Mouse (Mus musculus) midbrain, embryonic 10.5 days (tissue): ENCODE results near the gene Mroh2a. TPM values are rescaled to one million over a fixed set of nuclear protein-coding genes. Genes with fewer than 3 reads are reported as not detected.

Source experiments
- DNase-seq: peaks from one replicate; pipeline ENCODE4 v3.0.0-alpha.2; 2017; ENCODE audit warnings: low spot score
- H3K27ac ChIP-seq: fragments of 300-500 bp; sonication (generic); replicated peaks from 2 replicates; pipeline ENCODE4 v1.5.1; 2016; ENCODE audit warnings: mild to moderate bottlenecking
- H3K27me3 ChIP-seq: fragments of 300-500 bp; sonication (generic); 2 replicates; pipeline ENCODE4 v1.6.1; 2016; ENCODE audit warnings: low read depth, mild to moderate bottlenecking; ENCODE audit not compliant: poor library complexity, severe bottlenecking
- H3K36me3 ChIP-seq: fragments of 300-500 bp; sonication (generic); 2 replicates; pipeline ENCODE4 v1.6.1; 2016; ENCODE audit warnings: mild to moderate bottlenecking, moderate library complexity
- H3K4me1 ChIP-seq: fragments of 300-500 bp; sonication (generic); 2 replicates; pipeline ENCODE4 v1.6.1; 2016
- H3K4me3 ChIP-seq: fragments of 300-500 bp; sonication (generic); 2 replicates; pipeline ENCODE4 v1.5.1; 2016; ENCODE audit warnings: mild to moderate bottlenecking, moderate library complexity
- H3K9me3 ChIP-seq: fragments of 300-500 bp; sonication (generic); replicated peaks from 2 replicates; pipeline ENCODE4 v1.6.1; 2016; ENCODE audit warnings: mild to moderate bottlenecking
- WGBS: fragments of 180-500 bp; shearing (Covaris S2); methylation state at CpG from one replicate; pipeline ENCODE4 v1.1.7; 2016; 5-methylcytosine and 5-hydroxymethylcytosine counted together
- polyA plus RNA-seq: library from polyadenylated mRNA; unstranded; fragments of >200 nt; fragmentation: Nextera tagmentation; extraction: Ambion mirVana; gene quantifications from 2 replicates; pipeline ENCODE4 v1.2.1, GENCODE M21; 2016

Mroh2a gene
- polyA plus RNA-seq, 1 experiment from 2014 or later: 0.91 TPM

DNA sequence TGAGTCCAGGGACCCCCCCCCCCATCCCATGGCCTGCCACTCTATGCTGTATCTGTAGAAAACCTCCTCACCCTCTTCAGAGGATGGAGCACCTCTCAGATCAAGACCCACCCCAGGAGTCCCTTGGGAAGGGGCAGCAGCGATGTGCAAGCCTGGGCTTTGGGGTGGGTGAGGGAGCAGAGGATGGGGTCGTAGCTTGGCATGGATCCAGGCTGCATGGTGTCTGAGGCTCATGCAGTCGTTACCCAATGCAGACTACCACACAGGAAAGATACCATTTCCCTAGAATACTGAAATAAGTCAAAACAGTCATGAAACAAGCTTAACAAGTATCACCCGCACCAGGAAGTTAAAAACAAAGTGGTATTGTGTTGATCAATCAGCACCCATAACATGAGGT, 21.9 kb downstream of the Mroh2a start:
- H3K9me3 ChIP-seq: peaks cover 98% of the 10 kb centered on the region
- no peak for DNase-seq
- H3K4me3 ChIP-seq: no peak overlapping the region
- H3K36me3 ChIP-seq: no peaks in the 10 kb centered on the region
- no peaks in the 10 kb centered on the region for H3K27me3 ChIP-seq
- no peaks in the 10 kb centered on the region for H3K4me1 ChIP-seq
- no peak overlapping the region for H3K27ac ChIP-seq
- WGBS: 78% methylated on average over 4 of the region's 4 CpGs

- H3K36me3 ChIP-seq: no peaks in the 10 kb centered on the region
- 82% methylated on average over 7 of the region's 7 CpGs for WGBS
- H3K4me3 ChIP-seq: no peak overlapping the region
- H3K9me3 ChIP-seq: peaks cover 98% of the 10 kb centered on the region
- DNase-seq: no peak
- no peaks in the 10 kb centered on the region for H3K27me3 ChIP-seq
- no peak overlapping the region for H3K27ac ChIP-seq
- H3K4me1 ChIP-seq: no peaks in the 10 kb centered on the region
These were observed 22.8 kb downstream of the Mroh2a start for GRCm38 (mm10) chr1:88249596-88249995.

DNA sequence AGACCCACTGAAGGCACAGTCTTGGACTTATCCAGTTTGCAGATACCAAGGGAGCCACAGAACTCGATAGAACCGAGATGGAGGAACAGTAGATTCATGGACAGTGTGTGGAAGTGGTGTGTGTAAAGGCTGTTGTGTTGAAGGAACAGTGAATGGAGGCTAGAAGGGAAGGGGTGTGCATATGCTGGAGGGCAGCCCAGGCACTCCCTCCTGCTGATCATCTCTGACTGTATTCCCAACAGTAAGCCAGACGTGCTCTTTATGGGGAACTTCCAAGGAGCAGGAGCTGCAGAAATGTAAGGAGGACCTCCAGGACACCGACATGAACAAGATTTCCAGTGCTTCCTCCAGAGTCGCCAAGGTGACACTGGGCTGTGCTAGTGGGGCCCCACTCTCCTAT, 23.2 kb downstream of the Mroh2a start:
- no peak overlapping the region for H3K4me3 ChIP-seq
- no peaks in the 10 kb centered on the region for H3K27me3 ChIP-seq
- H3K27ac ChIP-seq: no peak overlapping the region
- WGBS: 82% methylated on average over 5 of the region's 5 CpGs
- no peak for DNase-seq
- no peaks in the 10 kb centered on the region for H3K4me1 ChIP-seq
- H3K9me3 ChIP-seq: peaks cover 98% of the 10 kb centered on the region
- no peaks in the 10 kb centered on the region for H3K36me3 ChIP-seq

GRCm38 (mm10) chr1:88253106-88253505, 26.3 kb downstream of the Mroh2a start:
- peaks cover 98% of the 10 kb centered on the region for H3K9me3 ChIP-seq
- no peaks in the 10 kb centered on the region for H3K36me3 ChIP-seq
- no peak for DNase-seq
- H3K4me1 ChIP-seq: no peaks in the 10 kb centered on the region
- H3K4me3 ChIP-seq: no peak overlapping the region
- no peak overlapping the region for H3K27ac ChIP-seq
- 75% methylated on average over 8 of the region's 8 CpGs for WGBS
- H3K27me3 ChIP-seq: no peaks in the 10 kb centered on the region

DNA sequence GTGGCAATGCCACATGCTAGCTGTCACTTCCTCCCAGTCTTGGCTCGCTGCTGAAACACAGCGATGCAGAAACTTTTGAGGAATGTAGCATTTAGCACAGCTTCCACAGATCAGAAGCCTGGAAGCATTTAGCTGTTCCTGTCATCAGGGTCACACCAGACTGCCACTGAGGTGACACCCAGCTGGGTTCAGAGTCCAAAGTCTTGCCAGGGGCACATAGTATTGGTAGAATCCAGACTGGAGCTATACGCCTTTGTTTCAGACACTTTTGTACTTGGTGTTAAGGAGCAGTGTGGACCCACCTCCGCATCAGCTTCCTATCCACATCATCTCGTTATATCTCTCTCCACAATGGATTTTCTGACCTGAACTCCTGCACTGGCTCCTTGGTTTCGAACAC, 26.8 kb downstream of the Mroh2a start:
- Histone ChIP-seq H3K27me3 (no peaks in the 10 kb centered on the region), H3K9me3 (peaks cover 98% of the 10 kb centered on the region), H3K27ac (no peak overlapping the region), H3K4me1 (no peaks in the 10 kb centered on the region), H3K36me3 (no peaks in the 10 kb centered on the region), H3K4me3 (no peak overlapping the region)
- DNase-seq: no peak
- 76% methylated on average over 6 of the region's 6 CpGs for WGBS

DNA sequence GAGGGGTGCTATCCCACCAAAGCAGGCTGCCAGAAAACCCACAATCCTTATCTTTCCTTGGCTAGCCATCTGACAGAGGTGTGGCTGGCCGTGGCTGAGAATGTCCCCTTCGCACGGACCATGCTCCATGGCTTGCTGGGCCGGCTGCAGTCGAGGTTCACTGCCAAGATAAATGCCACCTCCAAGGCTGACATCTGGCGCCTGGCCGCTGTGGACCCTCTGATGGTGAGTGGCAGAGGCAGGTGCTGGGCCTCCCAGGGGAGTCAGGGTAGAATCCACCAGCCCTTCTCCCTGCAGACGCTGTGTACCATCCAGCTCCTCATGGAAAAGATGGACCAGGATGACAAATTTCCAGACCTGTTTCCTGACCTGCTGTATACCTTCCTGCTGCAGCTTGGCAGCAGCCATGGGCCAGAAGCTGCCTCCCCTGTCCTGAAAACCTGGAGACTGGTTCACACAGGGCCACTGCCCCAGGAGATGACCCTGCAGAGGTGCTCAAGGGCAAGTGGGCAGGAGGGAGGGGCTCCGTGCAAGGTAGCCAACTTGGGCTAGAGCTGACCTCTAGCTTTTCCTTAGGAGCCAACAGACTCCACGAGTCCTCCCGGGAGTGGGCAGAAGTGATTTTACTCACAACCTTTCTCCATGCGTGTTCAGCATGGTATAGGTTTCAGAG, 28.1 kb downstream of the Mroh2a start:
- 90% methylated on average over 12 of the region's 12 CpGs for WGBS
- H3K4me1 ChIP-seq: no peaks in the 10 kb centered on the region
- H3K36me3 ChIP-seq: peaks cover 7% of the 10 kb centered on the region
- DNase-seq: no peak
- no peak overlapping the region for H3K4me3 ChIP-seq
- H3K27me3 ChIP-seq: no peaks in the 10 kb centered on the region
- no peak overlapping the region for H3K27ac ChIP-seq
- peaks cover 97% of the 10 kb centered on the region for H3K9me3 ChIP-seq

GRCm38 (mm10) chr1:88255466-88255857, 28.7 kb downstream of the Mroh2a start:
- peaks cover 97% of the 10 kb centered on the region for H3K9me3 ChIP-seq
- no peak overlapping the region for H3K4me3 ChIP-seq
- no peaks in the 10 kb centered on the region for H3K27me3 ChIP-seq
- DNase-seq: no peak
- WGBS: 55% methylated on average over 2 of the region's 2 CpGs
- H3K36me3 ChIP-seq: peaks cover 13% of the 10 kb centered on the region
- no peaks in the 10 kb centered on the region for H3K4me1 ChIP-seq
- no peak overlapping the region for H3K27ac ChIP-seq

GRCm38 (mm10) chr1:88255989-88256754, 29.4 kb downstream of the Mroh2a start:
- Histone ChIP-seq H3K4me3 (no peak overlapping the region), H3K9me3 (peaks cover 97% of the 10 kb centered on the region), H3K27ac (no peak overlapping the region), H3K36me3 (peaks cover 20% of the 10 kb centered on the region), H3K4me1 (no peaks in the 10 kb centered on the region), H3K27me3 (no peaks in the 10 kb centered on the region)
- WGBS: 80% methylated on average over 13 of the region's 13 CpGs
- DNase-seq: no peak

- 81% methylated on average over 10 of the region's 10 CpGs for WGBS
- Histone ChIP-seq H3K27me3 (no peaks in the 10 kb centered on the region), H3K4me1 (no peaks in the 10 kb centered on the region), H3K27ac (no peak overlapping the region), H3K36me3 (peaks cover 29% of the 10 kb centered on the region), H3K9me3 (peaks cover 99% of the 10 kb centered on the region), H3K4me3 (no peak overlapping the region)
- no peak for DNase-seq
These were observed 30.3 kb downstream of the Mroh2a start for GRCm38 (mm10) chr1:88256886-88257663.

DNA sequence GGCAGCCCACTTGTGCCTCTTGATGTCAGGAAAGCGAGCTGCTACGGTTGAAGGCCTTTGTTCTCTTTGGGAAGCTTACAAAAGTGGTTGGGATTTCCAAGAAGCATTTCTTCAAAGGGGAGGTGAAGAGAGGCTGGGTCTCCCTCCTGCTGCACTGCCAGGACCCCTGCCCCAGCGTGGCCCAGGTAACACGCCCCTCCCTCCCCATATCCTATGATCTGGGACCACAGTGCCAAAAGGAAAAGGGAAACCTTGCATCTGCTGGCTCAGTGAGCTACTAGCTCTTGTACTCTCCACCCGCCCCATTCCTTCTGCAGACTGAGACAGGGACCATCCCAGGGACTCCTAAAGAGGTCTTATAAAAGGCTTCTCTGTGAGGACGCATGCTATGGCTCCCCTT, 30.9 kb downstream of the Mroh2a start:
- Histone ChIP-seq H3K9me3 (peaks cover 99% of the 10 kb centered on the region), H3K4me1 (no peaks in the 10 kb centered on the region), H3K4me3 (no peak overlapping the region), H3K27ac (no peak overlapping the region), H3K27me3 (no peaks in the 10 kb centered on the region), H3K36me3 (peaks cover 35% of the 10 kb centered on the region)
- no peak for DNase-seq
- 81% methylated on average over 6 of the region's 6 CpGs for WGBS

GRCm38 (mm10) chr1:88258361-88258760, 31.6 kb downstream of the Mroh2a start:
- Histone ChIP-seq H3K27me3 (no peaks in the 10 kb centered on the region), H3K27ac (no peak overlapping the region), H3K4me3 (no peak overlapping the region), H3K36me3 (peaks cover 42% of the 10 kb centered on the region), H3K4me1 (no peaks in the 10 kb centered on the region), H3K9me3 (peaks cover 99% of the 10 kb centered on the region)
- 76% methylated on average over 6 of the region's 6 CpGs for WGBS
- DNase-seq: no peak

DNA sequence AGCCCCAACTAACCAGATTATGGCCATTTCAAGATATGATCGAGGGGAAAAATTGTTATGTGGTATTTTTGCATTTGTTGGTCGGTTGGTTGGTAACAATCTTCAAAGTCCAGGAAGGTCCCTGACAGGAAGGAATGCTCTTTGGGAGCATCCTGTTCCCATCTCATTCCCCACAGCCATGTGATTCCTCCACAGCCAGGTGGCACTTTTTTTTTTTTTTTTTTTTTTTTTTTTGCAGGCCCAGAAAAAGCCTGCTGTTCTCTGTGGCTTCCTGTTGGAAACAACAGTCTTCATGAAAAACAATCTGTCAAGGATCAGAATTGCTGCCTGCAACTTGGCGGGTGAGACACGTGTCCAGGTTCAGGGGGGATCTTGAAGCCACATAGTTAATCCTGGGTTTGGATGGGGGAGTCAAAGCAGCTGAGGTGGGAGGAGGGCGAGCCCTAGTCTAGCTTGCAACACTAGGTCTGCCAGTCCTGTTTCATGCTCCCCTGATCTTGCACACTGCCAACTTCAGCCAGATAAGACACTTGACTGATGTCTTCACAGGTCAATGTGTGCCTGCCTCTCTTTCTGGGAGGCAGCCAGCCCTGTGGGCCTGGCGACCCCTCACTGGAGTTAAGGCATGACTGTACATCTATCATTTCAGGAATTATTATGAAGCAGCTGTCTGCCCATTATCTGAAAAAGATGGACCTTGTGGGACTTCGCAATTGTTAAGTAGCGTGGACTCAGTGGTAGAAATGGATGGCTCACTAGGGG, 32.3 kb downstream of the Mroh2a start:
- peaks cover 99% of the 10 kb centered on the region for H3K9me3 ChIP-seq
- peaks cover 49% of the 10 kb centered on the region for H3K36me3 ChIP-seq
- no peak overlapping the region for H3K4me3 ChIP-seq
- H3K27ac ChIP-seq: no peak overlapping the region
- DNase-seq: no peak
- WGBS: 83% methylated on average over 8 of the region's 8 CpGs
- no peaks in the 10 kb centered on the region for H3K27me3 ChIP-seq
- no peaks in the 10 kb centered on the region for H3K4me1 ChIP-seq
